Mouse (Mus musculus) heart, adult 2 months (tissue): ENCODE data around the gene Aox4.

ENCODE experiments used
- CTCF ChIP-seq: fragments of 200-600 bp; IDR thresholded peaks from 2 replicates; pipeline ENCODE4 v1.8.1; 2022; ENCODE audit warnings: antibody characterized with exemption, mild to moderate bottlenecking, moderate library complexity
- EP300 ChIP-seq: fragments of 200-500 bp; IDR thresholded peaks from 2 replicates; pipeline ENCODE4 v1.6.1; 2011; ENCODE audit warnings: low read depth, low read length, control low read depth; ENCODE audit not compliant: insufficient read depth
- POLR2A ChIP-seq: fragments of 200-500 bp; IDR thresholded peaks from 2 replicates; pipeline ENCODE4 v1.6.1; 2011; ENCODE audit warnings: mild to moderate bottlenecking, low read depth, low read length, control low read depth; ENCODE audit not compliant: insufficient read depth

DNA sequence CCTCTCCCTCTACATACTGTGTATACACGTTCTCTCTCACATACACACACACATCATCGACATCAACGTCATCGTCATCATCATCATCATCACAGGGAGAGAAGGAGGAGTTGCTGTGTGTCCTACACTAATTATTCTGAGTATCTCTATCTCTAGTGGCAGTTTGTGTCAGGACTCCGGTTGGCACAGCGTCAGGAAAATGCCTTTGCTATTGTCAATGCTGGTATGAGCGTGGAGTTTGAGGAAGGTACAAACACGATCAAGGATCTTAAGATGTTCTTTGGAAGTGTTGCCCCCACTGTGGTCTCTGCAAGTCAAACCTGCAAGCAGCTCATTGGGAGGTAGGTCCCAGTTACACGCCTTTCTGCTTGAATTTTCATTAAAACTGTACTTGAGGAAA lies 28.8 kb downstream of the Aox4 start:
- TF ChIP-seq POLR2A (no peak), EP300 (no peak), CTCF (no peak)
